Mouse (Mus musculus): ENCODE data around the gene Foxd1.

DNA sequence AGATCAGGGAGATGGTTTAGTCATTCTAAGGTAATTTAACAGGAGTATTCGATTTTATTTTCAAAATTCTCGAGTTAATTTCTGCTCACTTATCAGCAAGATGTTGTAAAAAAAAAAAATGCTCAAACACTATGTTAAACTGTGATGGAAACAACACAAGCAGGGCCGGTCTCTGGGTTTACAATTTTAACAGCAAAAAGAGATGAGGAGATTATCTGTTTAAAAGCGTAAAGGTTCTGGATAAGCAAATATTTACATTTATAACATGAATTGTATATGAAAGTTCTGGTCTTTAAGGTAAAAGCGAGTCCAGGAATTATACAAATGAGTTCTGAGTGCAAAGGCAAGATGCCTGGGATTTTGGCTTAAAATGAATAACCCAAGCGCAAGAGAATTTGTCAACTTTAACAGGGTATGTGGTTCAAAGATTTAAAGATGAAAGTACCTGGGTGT lies 3.0 kb downstream of the Foxd1 start:
- TF ChIP-seq POLR2A (IDR thresholded peaks at IDR 0.05; ENCODE audit: borderline replicate concordance, control insufficient read depth, low read depth, low read length): no peak
- TF ChIP-seq CTCF (IDR thresholded peaks at IDR 0.05; ENCODE audit: control insufficient read depth, insufficient read depth, low read length): no peak

All from bone marrow, adult 2 months (tissue).